Mouse (Mus musculus) liver, embryonic 14.5 days (tissue): ENCODE data around the gene Pla2g1b. TPM values are rescaled to one million over a fixed set of nuclear protein-coding genes. Genes with fewer than 3 reads are reported as not detected.

Experiments
- ATAC-seq: fragments of 200-750 bp; cut with Nextera tagmentation; 2 replicates; pipeline ENCODE4 v1.8.0; 2017; ENCODE audit warnings: moderate number of reproducible peaks, mild to moderate bottlenecking, moderate library complexity; ENCODE audit not compliant: insufficient read depth
- DNase-seq, 3 experiments: peaks; one replicate each; pipeline ENCODE4 v3.0.0-alpha.2; 2012 to 2013; ENCODE audit warnings: low read depth in 3 of 3, low spot score in 3 of 3
- H3K27ac ChIP-seq: fragments of 300-500 bp; sonication (generic); 2 replicates; pipeline ENCODE4 v1.5.1; 2014; ENCODE audit warnings: moderate library complexity, mild to moderate bottlenecking, control low read depth, inconsistent platforms
- H3K27me3 ChIP-seq: fragments of 300-500 bp; sonication (generic); 2 replicates; pipeline ENCODE4 v1.6.1; 2014; ENCODE audit warnings: mild to moderate bottlenecking, low read length, moderate library complexity; ENCODE audit not compliant: control insufficient read depth, insufficient read depth
- H3K36me3 ChIP-seq: fragments of 300-500 bp; sonication (generic); replicated peaks from 2 replicates; pipeline ENCODE4 v1.6.1; 2014; ENCODE audit warnings: low read depth; ENCODE audit not compliant: control insufficient read depth, insufficient read depth
- H3K4me1 ChIP-seq, 2 experiments: fragments of 200-500 bp in 1 of 2; fragments of 300-500 bp in 1 of 2; sonication (generic) in 1 of 2; replicated peaks; 2 replicates each; pipeline ENCODE4 v1.6.1; 2012 to 2014; ENCODE audit warnings: antibody characterized with exemption in 1 of 2, inconsistent platforms in 1 of 2, low read length in 1 of 2; ENCODE audit not compliant: control insufficient read depth in 2 of 2, insufficient read depth in 2 of 2
- H3K4me2 ChIP-seq: fragments of 300-500 bp; sonication (generic); 2 replicates; pipeline ENCODE4 v1.6.1; 2014; ENCODE audit warnings: low read depth, mild to moderate bottlenecking, control low read depth, moderate library complexity
- H3K4me3 ChIP-seq, 2 experiments: fragments of 200-500 bp in 1 of 2; fragments of 300-500 bp in 1 of 2; sonication (generic) in 1 of 2; 2 replicates each; pipeline ENCODE4 v1.5.1; 2012 to 2014; ENCODE audit warnings: low read depth in 2 of 2, low read length in 2 of 2, mild to moderate bottlenecking in 2 of 2, control low read depth in 1 of 2, inconsistent platforms in 1 of 2, moderate library complexity in 1 of 2; ENCODE audit not compliant: insufficient read depth in 1 of 2
- H3K9ac ChIP-seq: fragments of 300-500 bp; sonication (generic); replicated peaks from 2 replicates; pipeline ENCODE4 v1.6.1; 2014; ENCODE audit warnings: mild to moderate bottlenecking, control low read depth, moderate library complexity
- H3K9me3 ChIP-seq: fragments of 300-500 bp; sonication (generic); 2 replicates; pipeline ENCODE4 v1.6.1; 2016; ENCODE audit warnings: low read length, mixed read lengths; ENCODE audit not compliant: control insufficient read depth
- CTCF ChIP-seq: IDR thresholded peaks from 2 replicates; pipeline ENCODE4 v1.5.1; 2016; ENCODE audit warnings: antibody characterized with exemption, low read depth, control low read depth
- EP300 ChIP-seq: IDR thresholded peaks from 2 replicates; pipeline ENCODE4 v1.6.1; 2016; ENCODE audit warnings: antibody characterized with exemption, low read depth
- WGBS: fragments of 180-500 bp; shearing (Covaris S2); extraction: QIAGEN DNeasy Blood & Tissue Kit; methylation state at CpG from one replicate; pipeline ENCODE4 v1.1.7; 2014; ENCODE audit not compliant: insufficient replicate concordance; 5-methylcytosine and 5-hydroxymethylcytosine counted together
- polyA plus RNA-seq, 2 experiments: library from polyadenylated mRNA; depleted of rRNA in 1 of 2; stranded (reverse) in 1 of 2; unstranded in 1 of 2; fragments of >200 nt; fragmentation: Nextera tagmentation in 1 of 2; extraction: Ambion mirVana in 1 of 2; gene quantifications; 2 replicates each; pipeline versions ENCODE4 v1.2.1 to v1.2.3; 2012 to 2014

The Pla2g1b gene
- polyA plus RNA-seq, 2 experiments: not detected

DNA sequence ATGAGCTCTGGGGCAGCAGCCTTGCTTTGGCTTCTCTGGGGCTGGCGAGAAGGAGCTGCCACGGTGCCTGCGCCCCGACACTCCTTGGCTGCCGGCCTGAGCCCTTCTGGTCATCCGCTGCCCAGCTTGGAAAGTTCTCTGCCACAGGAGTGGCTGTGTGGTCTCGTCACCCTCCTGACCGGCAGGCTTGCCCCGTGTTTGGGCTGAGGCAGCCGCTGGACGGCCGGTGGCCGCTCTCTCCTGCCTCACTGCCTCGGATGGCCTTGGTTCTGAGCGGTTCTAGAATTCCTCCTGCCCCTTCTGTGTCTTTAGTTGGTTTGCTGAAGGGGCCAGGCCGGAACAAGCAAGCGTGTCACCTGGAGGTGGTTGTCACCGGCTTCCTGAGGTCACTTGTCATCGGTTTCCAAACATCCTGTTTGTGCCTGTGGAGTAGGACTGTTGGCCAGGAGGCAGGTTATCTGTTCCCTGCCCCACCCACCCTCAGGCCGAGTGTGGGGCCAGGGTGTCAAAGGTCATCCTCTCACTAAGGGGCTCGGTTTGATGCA is 54.3 kb downstream of the Pla2g1b start:
- ATAC-seq (peak; percentile 23), DNase-seq (no peak)
- no peaks in the 10 kb centered on the region for H3K27me3 ChIP-seq
- no peak overlapping the region for H3K27ac ChIP-seq
- peaks cover 8 to 44% of the 10 kb centered on the region in 2 experiments; a peak in 3 of 4 replicates for H3K4me1 ChIP-seq
- H3K36me3 ChIP-seq: no peaks in the 10 kb centered on the region
- WGBS: 29% methylated on average over 21 of the region's 21 CpGs
- no peaks in the 10 kb centered on the region for H3K9me3 ChIP-seq
- TF ChIP-seq EP300: no peak
- TF ChIP-seq CTCF: no peak
- no peak overlapping the region for H3K4me3 ChIP-seq
- H3K9ac ChIP-seq: no peak overlapping the region
- peak overlapping the region; percentile 67 for H3K4me2 ChIP-seq

DNA sequence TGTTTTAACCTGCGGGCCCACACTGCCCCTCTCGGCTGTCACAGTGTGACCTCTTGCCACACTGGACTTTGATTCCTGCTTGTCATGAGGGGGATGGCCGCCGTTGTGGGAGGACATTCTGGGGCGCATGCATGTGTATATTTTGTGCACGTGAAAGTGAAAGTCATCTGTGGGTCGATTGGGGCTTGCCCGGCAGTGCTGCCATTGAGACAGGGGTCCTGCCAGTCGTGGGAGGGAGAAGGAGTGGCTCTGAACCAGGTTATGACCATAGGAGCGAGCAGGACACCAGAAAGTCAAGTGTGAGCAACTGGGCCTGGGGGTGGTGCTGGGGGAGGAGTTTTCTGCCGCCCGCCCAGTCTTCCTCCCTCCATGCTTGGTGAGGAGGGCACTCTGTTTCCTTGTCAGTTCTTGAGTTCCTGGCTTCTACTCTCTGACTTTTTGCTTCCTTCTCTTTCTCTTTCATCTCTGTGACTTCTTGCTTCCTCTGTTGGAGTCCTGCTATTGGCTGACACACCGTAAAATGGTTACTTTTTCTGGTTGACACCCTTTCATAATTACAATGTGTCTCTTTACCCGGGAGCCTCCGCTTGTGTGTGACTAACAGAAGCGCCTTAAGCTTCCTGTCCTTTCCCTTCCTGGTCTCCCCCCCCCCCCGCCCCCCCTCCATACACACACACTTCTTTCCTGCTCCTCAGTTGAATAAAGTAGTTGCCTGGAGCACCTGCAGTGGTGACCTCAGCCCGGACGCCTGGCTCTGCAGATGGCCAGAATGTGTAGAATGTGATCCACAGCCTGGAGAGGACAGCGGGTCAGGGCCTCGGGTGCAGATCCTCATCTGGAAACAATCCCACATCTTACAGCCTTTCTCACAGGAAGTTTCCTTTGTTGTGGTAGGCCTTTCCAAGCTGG is 55.7 kb downstream of the Pla2g1b start:
- TF ChIP-seq EP300: no peak
- TF ChIP-seq CTCF: no peak
- no peaks in the 10 kb centered on the region for H3K27me3 ChIP-seq
- no peak for DNase-seq
- 21% methylated on average over 21 of the region's 21 CpGs for WGBS
- peak overlapping the region; percentile 38 to 48 for H3K4me3 ChIP-seq
- no peaks in the 10 kb centered on the region for H3K36me3 ChIP-seq
- peak; percentile 64 for ATAC-seq
- peak overlapping the region; percentile 48 for H3K9ac ChIP-seq
- peak overlapping the region; percentile 18 for H3K27ac ChIP-seq
- H3K4me2 ChIP-seq: peak overlapping the region; percentile 67
- peaks cover 8 to 36% of the 10 kb centered on the region in 2 experiments; a peak in 3 of 4 replicates for H3K4me1 ChIP-seq
- no peaks in the 10 kb centered on the region for H3K9me3 ChIP-seq

DNA sequence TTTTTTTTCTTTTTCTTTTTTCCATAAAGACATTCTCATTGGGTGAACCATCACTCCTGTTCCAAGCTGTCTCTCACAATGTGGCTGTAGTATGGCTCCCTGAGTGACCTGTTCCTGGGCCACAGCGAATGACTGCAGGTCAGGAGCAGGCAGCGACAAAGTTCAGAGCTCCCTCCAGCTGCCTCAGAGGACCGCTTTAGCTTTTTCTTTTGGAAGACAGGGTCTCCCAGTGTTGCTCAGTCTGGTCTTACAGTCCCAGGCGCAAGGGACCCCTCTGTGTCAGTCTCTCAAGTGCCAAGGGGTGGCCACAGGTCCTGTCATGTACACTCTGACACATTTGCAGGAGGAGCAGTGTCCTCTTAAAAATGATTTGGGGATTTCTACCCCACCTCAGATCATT is 56.5 kb downstream of the Pla2g1b start:
- WGBS: 76% methylated on average over 4 of the region's 4 CpGs
- Histone ChIP-seq H3K27me3 (no peaks in the 10 kb centered on the region), H3K4me2 (peak overlapping the region; percentile 67), H3K9me3 (no peaks in the 10 kb centered on the region), H3K27ac (no peak overlapping the region), H3K36me3 (no peaks in the 10 kb centered on the region), H3K9ac (no peak overlapping the region), H3K4me1 (peaks cover 8 to 36% of the 10 kb centered on the region in 2 experiments; a peak in 3 of 4 replicates), H3K4me3 (no peak overlapping the region)
- no peak for DNase-seq
- no peak for TF ChIP-seq CTCF
- TF ChIP-seq EP300: no peak
- ATAC-seq: no peak

DNA sequence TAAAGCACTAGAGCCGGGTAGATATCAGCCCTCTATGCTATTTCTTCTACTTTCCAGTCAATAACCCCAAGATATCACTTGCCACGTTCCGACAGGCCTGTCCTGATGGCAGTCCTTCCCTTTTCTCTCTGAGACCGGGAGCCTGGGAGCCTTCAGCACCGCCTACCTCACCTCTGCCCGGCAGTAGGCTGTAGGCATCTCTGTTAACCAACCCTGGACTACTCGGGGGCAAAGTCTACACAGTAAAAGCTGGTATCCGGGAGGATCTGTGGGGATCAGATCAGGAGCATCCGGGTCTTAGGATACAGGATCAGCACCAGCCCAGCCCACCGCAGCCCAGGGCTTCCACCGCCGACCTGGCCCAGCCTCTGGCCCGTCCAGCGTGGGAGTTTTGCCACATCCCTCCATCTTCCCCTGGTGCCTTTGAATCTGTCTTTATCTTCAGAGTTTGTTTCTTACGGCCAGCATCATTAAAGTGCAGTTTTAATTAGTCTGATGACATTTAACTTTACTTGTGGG is 57.0 kb downstream of the Pla2g1b start:
- Histone ChIP-seq H3K27me3 (no peaks in the 10 kb centered on the region), H3K4me1 (peaks cover 8 to 36% of the 10 kb centered on the region in 2 experiments; a peak in 3 of 4 replicates), H3K27ac (no peak overlapping the region), H3K36me3 (no peaks in the 10 kb centered on the region), H3K9me3 (no peaks in the 10 kb centered on the region), H3K9ac (no peak overlapping the region), H3K4me3 (no peak overlapping the region), H3K4me2 (no peak overlapping the region)
- DNase-seq: no peak
- no peak for TF ChIP-seq EP300
- TF ChIP-seq CTCF: no peak
- 54% methylated on average over 15 of the region's 15 CpGs for WGBS
- ATAC-seq: no peak

DNA sequence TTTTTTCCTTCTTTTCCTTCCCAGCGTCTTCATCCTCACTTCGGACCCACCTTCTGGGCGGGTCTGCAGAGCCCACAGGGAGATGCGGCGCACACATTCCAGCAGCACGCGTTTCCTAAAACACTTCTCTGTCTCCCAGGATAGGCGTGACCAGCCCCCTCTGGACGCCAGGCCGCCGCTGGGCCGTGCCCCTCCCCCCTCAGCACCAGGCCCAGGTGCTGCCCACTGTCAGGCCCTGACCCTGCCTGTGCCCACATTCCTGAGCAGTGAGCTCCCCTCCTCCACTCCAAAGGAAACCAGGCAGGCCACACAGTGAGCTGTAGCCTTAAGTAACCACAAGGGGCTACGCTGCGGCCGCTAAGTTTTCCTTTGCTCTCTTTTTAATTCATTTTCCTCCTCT is 57.9 kb downstream of the Pla2g1b start:
- no peak; the same call in 1 of the 2 replicates for TF ChIP-seq CTCF
- no peak for TF ChIP-seq EP300
- ATAC-seq (no peak), DNase-seq (no peak)
- no peak overlapping the region for H3K27ac ChIP-seq
- H3K4me3 ChIP-seq: no peak overlapping the region
- H3K27me3 ChIP-seq: no peaks in the 10 kb centered on the region
- no peaks in the 10 kb centered on the region for H3K9me3 ChIP-seq
- H3K4me2 ChIP-seq: no peak overlapping the region
- H3K4me1 ChIP-seq: peaks cover 8 to 39% of the 10 kb centered on the region in 2 experiments; a peak in 3 of 4 replicates
- 38% methylated on average over 15 of the region's 15 CpGs for WGBS
- H3K9ac ChIP-seq: no peak overlapping the region
- no peaks in the 10 kb centered on the region for H3K36me3 ChIP-seq

Other genes starting within 250 kb of the Pla2g1b start
- gene Pop5, start 230.4 kb upstream of the Pla2g1b start, polyA plus RNA-seq (2012; rRNA removed): 45.0 and 55.2 TPM in 2 replicates
- 95.5 and 106 TPM in 2 replicates for gene Pop5, start 230.4 kb upstream of the Pla2g1b start, polyA plus RNA-seq (2014; fragmentation: Nextera tagmentation; extraction: Ambion mirVana)
- gene Rnf10, start 193.4 kb upstream of the Pla2g1b start, polyA plus RNA-seq (2012; rRNA removed): 84.1 and 97.0 TPM in 2 replicates
- 60.2 and 68.3 TPM in 2 replicates for gene Rnf10, start 193.4 kb upstream of the Pla2g1b start, polyA plus RNA-seq (2014; fragmentation: Nextera tagmentation; extraction: Ambion mirVana)
- 8.2 and 10.3 TPM in 2 replicates for gene Coq5, start 186.6 kb upstream of the Pla2g1b start, polyA plus RNA-seq (2012; rRNA removed)
- gene Coq5, start 186.6 kb upstream of the Pla2g1b start, polyA plus RNA-seq (2014; fragmentation: Nextera tagmentation; extraction: Ambion mirVana): 28.4 and 28.7 TPM in 2 replicates
- 63.0 and 152 TPM in 2 replicates for gene Dynll1, start 165.3 kb upstream of the Pla2g1b start, polyA plus RNA-seq (2012; rRNA removed)
- 636 and 642 TPM in 2 replicates for gene Dynll1, start 165.3 kb upstream of the Pla2g1b start, polyA plus RNA-seq (2014; fragmentation: Nextera tagmentation; extraction: Ambion mirVana)
- gene Srsf9, start 139.1 kb upstream of the Pla2g1b start, polyA plus RNA-seq (2012; rRNA removed): 31.8 and 46.2 TPM in 2 replicates
- gene Srsf9, start 139.1 kb upstream of the Pla2g1b start, polyA plus RNA-seq (2014; fragmentation: Nextera tagmentation; extraction: Ambion mirVana): 81.6 and 93.6 TPM in 2 replicates
- 11.6 and 12.5 TPM in 2 replicates for gene Gatc, start 125.1 kb upstream of the Pla2g1b start, polyA plus RNA-seq (2012; rRNA removed)
- gene Gatc, start 125.1 kb upstream of the Pla2g1b start, polyA plus RNA-seq (2014; fragmentation: Nextera tagmentation; extraction: Ambion mirVana): 13.6 and 15.4 TPM in 2 replicates
- 11.0 and 15.4 TPM in 2 replicates for gene Triap1, start 125.0 kb upstream of the Pla2g1b start, polyA plus RNA-seq (2012; rRNA removed)
- 28.9 and 30.8 TPM in 2 replicates for gene Triap1, start 125.0 kb upstream of the Pla2g1b start, polyA plus RNA-seq (2014; fragmentation: Nextera tagmentation; extraction: Ambion mirVana)
- 747 and 780 TPM in 2 replicates for gene Cox6a1, start 117.3 kb upstream of the Pla2g1b start, polyA plus RNA-seq (2012; rRNA removed)
- 731 and 761 TPM in 2 replicates for gene Cox6a1, start 117.3 kb upstream of the Pla2g1b start, polyA plus RNA-seq (2014; fragmentation: Nextera tagmentation; extraction: Ambion mirVana)
- 0.95 and 1.2 TPM in 2 replicates for gene Msi1, start 36.7 kb upstream of the Pla2g1b start, polyA plus RNA-seq (2012; rRNA removed)
- gene Msi1, start 36.7 kb upstream of the Pla2g1b start, polyA plus RNA-seq (2014; fragmentation: Nextera tagmentation; extraction: Ambion mirVana): 0.37 and 0.59 TPM in 2 replicates
- 8.4 and 9.4 TPM in 2 replicates for gene Sirt4, start 18.5 kb downstream of the Pla2g1b start, polyA plus RNA-seq (2012; rRNA removed)
- gene Sirt4, start 18.5 kb downstream of the Pla2g1b start, polyA plus RNA-seq (2014; fragmentation: Nextera tagmentation; extraction: Ambion mirVana): 2.8 and 3.9 TPM in 2 replicates
- 12.9 and 13.7 TPM in 2 replicates for gene Pxn, start 40.4 kb downstream of the Pla2g1b start, polyA plus RNA-seq (2012; rRNA removed)
- 4.8 and 5.6 TPM in 2 replicates for gene Pxn, start 40.4 kb downstream of the Pla2g1b start, polyA plus RNA-seq (2014; fragmentation: Nextera tagmentation; extraction: Ambion mirVana)
- 1,933 and 2,132 TPM in 2 replicates for gene Rplp0, start 93.2 kb downstream of the Pla2g1b start, polyA plus RNA-seq (2012; rRNA removed)
- gene Rplp0, start 93.2 kb downstream of the Pla2g1b start, polyA plus RNA-seq (2014; fragmentation: Nextera tagmentation; extraction: Ambion mirVana): 1,503 and 1,567 TPM in 2 replicates
- 11.4 and 11.8 TPM in 2 replicates for gene Gcn1l1, start 99.0 kb downstream of the Pla2g1b start, polyA plus RNA-seq (2012; rRNA removed)
- 14.4 and 14.8 TPM in 2 replicates for gene Gcn1l1, start 99.0 kb downstream of the Pla2g1b start, polyA plus RNA-seq (2014; fragmentation: Nextera tagmentation; extraction: Ambion mirVana)
- gene Rab35, start 165.6 kb downstream of the Pla2g1b start, polyA plus RNA-seq (2012; rRNA removed): 24.5 and 28.2 TPM in 2 replicates
- gene Rab35, start 165.6 kb downstream of the Pla2g1b start, polyA plus RNA-seq (2014; fragmentation: Nextera tagmentation; extraction: Ambion mirVana): 14.8 and 14.9 TPM in 2 replicates